9 mouse cellular contexts compared by ENCODE assay signal in genomic region chr1:66386751-66387452, GRCm38 (mm10).
DNase-seq lines count a peak whose midpoint lies in the region; ATAC-seq and TF ChIP-seq lines count a peak whose summit lies in the region.
"Had no signal": no experiment of that assay in that cellular context is flagged by ENCODE, and none has a peak within 500 bp of the region (broad histone marks: within the 10 kb centered on the region; RNA-seq: fewer than 3 reads in every experiment).

No protein-coding gene starts in this region.

- H3K4me2 ChIP-seq in embryonic facial prominence, embryonic 11.5 days (ENCODE audit: low read depth, low read length) = no peak overlapping the region
- no peak overlapping the region for H3K4me2 ChIP-seq in heart, embryonic 11.5 days
- no peak overlapping the region for H3K4me2 ChIP-seq in liver, embryonic 12.5 days
- H3K4me2 ChIP-seq: lung, embryonic 14.5 days had no signal

- no peak overlapping the region for H3K27ac ChIP-seq in embryonic facial prominence, embryonic 11.5 days (replicated peaks; ENCODE audit: low read depth, low read length)
- peak overlapping the region; percentile 90 for H3K27ac ChIP-seq in layer of hippocampus, adult 2 months
- H3K27ac ChIP-seq in heart, embryonic 11.5 days (ENCODE audit: low read depth, low read length) = no peak overlapping the region
- H3K27ac ChIP-seq in liver, embryonic 12.5 days = no peak overlapping the region

- H3K9me3 ChIP-seq in embryonic facial prominence, embryonic 11.5 days (replicated peaks; ENCODE audit: control insufficient read depth, low read length) = no peaks in the 10 kb centered on the region
- no peaks in the 10 kb centered on the region for H3K9me3 ChIP-seq in heart, embryonic 11.5 days (replicated peaks; ENCODE audit: control insufficient read depth, low read length)
- H3K9me3 ChIP-seq in liver, embryonic 12.5 days (replicated peaks) = no peaks in the 10 kb centered on the region

- DNase-seq in ZHBTc4 (ENCODE audit: low read depth, low spot score) = peak; percentile 43
- peak; percentile 55 for DNase-seq in embryonic facial prominence, embryonic 11.5 days (ENCODE audit: low spot score)
- DNase-seq in layer of hippocampus, adult 2 months (ENCODE audit: low spot score in 2 of 2) = peak; percentile 59 to 83
- DNase-seq in neural tube, embryonic 10.5 days (ENCODE audit: extremely low spot score, low spot score) = peak; percentile 31
- DNase-seq in natural killer cell, adult 2 months (ENCODE audit: low spot score in 2 of 2) = no peak
- no peak for DNase-seq in kidney, adult 8-10 months
- DNase-seq: lung, embryonic 14.5 days had no signal

- no peaks in the 10 kb centered on the region for H3K27me3 ChIP-seq in embryonic facial prominence, embryonic 11.5 days (ENCODE audit: control insufficient read depth, insufficient read depth, low read length)
- no peaks in the 10 kb centered on the region for H3K27me3 ChIP-seq in heart, embryonic 11.5 days (ENCODE audit: control insufficient read depth, insufficient read depth, low read length)
- H3K27me3 ChIP-seq in liver, embryonic 12.5 days (replicated peaks) = no peaks in the 10 kb centered on the region

- peak; percentile 88 for ATAC-seq in embryonic facial prominence, embryonic 11.5 days (replicated peaks; ENCODE audit: insufficient number of reproducible peaks, low FRiP score, low TSS enrichment, low read depth)
- ATAC-seq in heart, embryonic 11.5 days (replicated peaks; ENCODE audit: insufficient number of reproducible peaks, low FRiP score, low TSS enrichment) = no peak
- ATAC-seq in liver, embryonic 12.5 days = no peak

- 52% methylated on average over 10 of the region's 10 CpGs for WGBS in embryonic facial prominence, embryonic 11.5 days
- WGBS in heart, embryonic 11.5 days (ENCODE audit: insufficient replicate concordance) = 79% methylated on average over 10 of the region's 10 CpGs
- WGBS in liver, embryonic 12.5 days (ENCODE audit: insufficient replicate concordance) = 68% methylated on average over 10 of the region's 10 CpGs

- no peaks in the 10 kb centered on the region for H3K4me1 ChIP-seq in embryonic facial prominence, embryonic 11.5 days (ENCODE audit: control insufficient read depth, insufficient read depth, low read length)
- H3K4me1 ChIP-seq in heart, embryonic 11.5 days (ENCODE audit: control insufficient read depth, insufficient read depth, low read length) = no peaks in the 10 kb centered on the region
- H3K4me1 ChIP-seq in liver, embryonic 12.5 days = no peaks in the 10 kb centered on the region

- TF ChIP-seq CTCF in layer of hippocampus, adult 2 months (conservative IDR thresholded peaks at IDR 0.05) = no peak

- no peak overlapping the region for H3K4me3 ChIP-seq in embryonic facial prominence, embryonic 11.5 days (ENCODE audit: low read depth, low read length)
- H3K4me3 ChIP-seq in layer of hippocampus, adult 2 months = peak overlapping the region; percentile 54
- no peak overlapping the region for H3K4me3 ChIP-seq in heart, embryonic 11.5 days (ENCODE audit: low read depth, low read length)
- H3K4me3 ChIP-seq in liver, embryonic 12.5 days = no peak overlapping the region

- no peak overlapping the region for H3K9ac ChIP-seq in embryonic facial prominence, embryonic 11.5 days (replicated peaks; ENCODE audit: low read length)
- H3K9ac ChIP-seq in heart, embryonic 11.5 days (ENCODE audit: low read depth, low read length) = no peak overlapping the region
- H3K9ac ChIP-seq in liver, embryonic 12.5 days = no peak overlapping the region
- H3K9ac ChIP-seq: lung, embryonic 14.5 days had no signal

- H3K36me3 ChIP-seq in embryonic facial prominence, embryonic 11.5 days (replicated peaks; ENCODE audit: control insufficient read depth, insufficient read depth, low read depth, low read length) = no peaks in the 10 kb centered on the region
- no peaks in the 10 kb centered on the region for H3K36me3 ChIP-seq in heart, embryonic 11.5 days (ENCODE audit: control insufficient read depth, insufficient read depth, low read length)
- H3K36me3 ChIP-seq in liver, embryonic 12.5 days = no peaks in the 10 kb centered on the region

Comparison
In these comparisons a context has a peak if more than half of its experiments do, and no peak if none do; other contexts are left out.
1. DNase-seq: peak in ZHBTc4 (single experiment), embryonic facial prominence, embryonic 11.5 days (single experiment), layer of hippocampus, adult 2 months (2 of 2) and neural tube, embryonic 10.5 days (single experiment); none in natural killer cell, adult 2 months (0 of 2) and kidney, adult 8-10 months (0 of 2).